Mouse (Mus musculus) embryonic facial prominence, embryonic 12.5 days (tissue): ENCODE data around the gene Stradb. TPM values are rescaled to one million over a fixed set of nuclear protein-coding genes. Genes with fewer than 3 reads are reported as not detected.

Experiments used
- ATAC-seq: fragments of 200-750 bp; cut with Nextera tagmentation; 2 replicates; pipeline ENCODE4 v1.8.0; 2017; ENCODE audit not compliant: insufficient number of reproducible peaks, insufficient read depth, low FRiP score, low TSS enrichment
- H3K27ac ChIP-seq: fragments of 300-500 bp; sonication (generic); 2 replicates; pipeline ENCODE4 v1.5.1; 2016; ENCODE audit warnings: mild to moderate bottlenecking
- H3K27me3 ChIP-seq: fragments of 300-500 bp; sonication (generic); 2 replicates; pipeline ENCODE4 v1.6.1; 2016; ENCODE audit warnings: mild to moderate bottlenecking, moderate library complexity
- H3K36me3 ChIP-seq: fragments of 300-500 bp; sonication (generic); 2 replicates; pipeline ENCODE4 v1.6.1; 2016; ENCODE audit warnings: mild to moderate bottlenecking
- H3K4me1 ChIP-seq: fragments of 300-500 bp; sonication (generic); 2 replicates; pipeline ENCODE4 v1.6.1; 2016
- H3K4me2 ChIP-seq: fragments of 300-500 bp; sonication (generic); replicated peaks from 2 replicates; pipeline ENCODE4 v1.6.1; 2016; ENCODE audit warnings: mild to moderate bottlenecking, moderate library complexity
- H3K4me3 ChIP-seq: fragments of 300-500 bp; sonication (generic); 2 replicates; pipeline ENCODE4 v1.5.1; 2016; ENCODE audit warnings: mild to moderate bottlenecking
- H3K9ac ChIP-seq: fragments of 300-500 bp; sonication (generic); 2 replicates; pipeline ENCODE4 v1.6.1; 2016; ENCODE audit warnings: mild to moderate bottlenecking, moderate library complexity
- H3K9me3 ChIP-seq: fragments of 300-500 bp; sonication (generic); 2 replicates; pipeline ENCODE4 v1.6.1; 2016; ENCODE audit warnings: mild to moderate bottlenecking, moderate library complexity
- WGBS: fragments of 180-500 bp; shearing (Covaris S2); methylation state at CpG from one replicate; pipeline ENCODE4 v1.1.7; 2016; 5-methylcytosine and 5-hydroxymethylcytosine counted together
- polyA plus RNA-seq: library from polyadenylated mRNA; unstranded; fragments of >200 nt; fragmentation: Nextera tagmentation; extraction: Ambion mirVana; gene quantifications from 2 replicates; pipeline ENCODE4 v1.2.1, GENCODE M21; 2016

Gene Stradb
- polyA plus RNA-seq, 1 experiment from 2014 or later = 30.8 TPM

- no peak overlapping the region for H3K27ac ChIP-seq
- H3K9me3 ChIP-seq = no peaks in the 10 kb centered on the region
- H3K4me3 ChIP-seq = no peak overlapping the region
- H3K4me2 ChIP-seq = no peak overlapping the region
- peaks cover 14% of the 10 kb centered on the region for H3K4me1 ChIP-seq
- no peak for ATAC-seq
- H3K36me3 ChIP-seq = no peaks in the 10 kb centered on the region
- H3K27me3 ChIP-seq = no peaks in the 10 kb centered on the region
- no peak overlapping the region for H3K9ac ChIP-seq
These were observed 10.5 kb upstream of the Stradb start for GRCm38 (mm10) chr1:58962865-58963264.

GRCm38 (mm10) chr1:58967534-58967933, 5.8 kb upstream of the Stradb start:
- Histone ChIP-seq H3K4me2 (no peak overlapping the region), H3K9ac (no peak overlapping the region), H3K4me1 (peaks cover 8% of the 10 kb centered on the region), H3K27ac (no peak overlapping the region), H3K4me3 (no peak overlapping the region), H3K36me3 (no peaks in the 10 kb centered on the region), H3K9me3 (no peaks in the 10 kb centered on the region), H3K27me3 (no peaks in the 10 kb centered on the region)
- WGBS = 27% methylated on average over 4 of the region's 4 CpGs
- no peak for ATAC-seq

- Histone ChIP-seq H3K4me2 (no peak overlapping the region), H3K27me3 (no peaks in the 10 kb centered on the region), H3K36me3 (no peaks in the 10 kb centered on the region), H3K4me3 (no peak overlapping the region), H3K4me1 (peaks cover 10% of the 10 kb centered on the region), H3K9ac (no peak overlapping the region), H3K9me3 (no peaks in the 10 kb centered on the region), H3K27ac (no peak overlapping the region)
- no peak for ATAC-seq
- 41% methylated on average over 5 of the region's 5 CpGs for WGBS
These were observed 3.3 kb upstream of the Stradb start for GRCm38 (mm10) chr1:58970054-58970453.

GRCm38 (mm10) chr1:58971097-58971496, 2.2 kb upstream of the Stradb start:
- ATAC-seq = no peak
- no peaks in the 10 kb centered on the region for H3K36me3 ChIP-seq
- H3K27ac ChIP-seq = no peak overlapping the region
- H3K27me3 ChIP-seq = no peaks in the 10 kb centered on the region
- no peak overlapping the region for H3K4me3 ChIP-seq
- H3K9ac ChIP-seq = no peak overlapping the region
- no peak overlapping the region for H3K4me2 ChIP-seq
- H3K9me3 ChIP-seq = no peaks in the 10 kb centered on the region
- 91% methylated on average over 6 of the region's 6 CpGs for WGBS
- peaks cover 10% of the 10 kb centered on the region for H3K4me1 ChIP-seq

- peak overlapping the region; percentile 66 for H3K27ac ChIP-seq
These were observed 414 bp upstream of the Stradb start for GRCm38 (mm10) chr1:58972851-58973365.

GRCm38 (mm10) chr1:58982276-58982675, 9.0 kb downstream of the Stradb start:
- peaks cover 36% of the 10 kb centered on the region for H3K36me3 ChIP-seq
- no peak overlapping the region for H3K4me2 ChIP-seq
- no peak overlapping the region for H3K9ac ChIP-seq
- H3K4me1 ChIP-seq = no peaks in the 10 kb centered on the region
- no peak overlapping the region for H3K27ac ChIP-seq
- H3K4me3 ChIP-seq = no peak overlapping the region
- no peak for ATAC-seq
- no peaks in the 10 kb centered on the region for H3K27me3 ChIP-seq
- H3K9me3 ChIP-seq = no peaks in the 10 kb centered on the region
- 84% methylated on average over 3 of the region's 3 CpGs for WGBS

More at GRCm38 (mm10) chr1:58972851-58973365, 414 bp upstream of the Stradb start:
- peak overlapping the region; percentile 67 for H3K4me2 ChIP-seq
- no peaks in the 10 kb centered on the region for H3K9me3 ChIP-seq
- ATAC-seq = peak; percentile 1; the same call in 1 of the 2 replicates
- WGBS = under 1% methylated on average over 28 of the region's 28 CpGs
- H3K4me3 ChIP-seq = peak overlapping the region; percentile 91
- peak overlapping the region; percentile 91 for H3K9ac ChIP-seq
- peaks cover 10% of the 10 kb centered on the region for H3K4me1 ChIP-seq
- no peaks in the 10 kb centered on the region for H3K36me3 ChIP-seq
- H3K27me3 ChIP-seq = no peaks in the 10 kb centered on the region

GRCm38 (mm10) chr1:58984586-58984985, 11.3 kb downstream of the Stradb start:
- WGBS = 87% methylated on average over 5 of the region's 5 CpGs
- no peak for ATAC-seq
- H3K4me3 ChIP-seq = no peak overlapping the region
- H3K9me3 ChIP-seq = no peaks in the 10 kb centered on the region
- H3K27me3 ChIP-seq = no peaks in the 10 kb centered on the region
- no peaks in the 10 kb centered on the region for H3K4me1 ChIP-seq
- peaks cover 36% of the 10 kb centered on the region for H3K36me3 ChIP-seq
- H3K4me2 ChIP-seq = no peak overlapping the region
- H3K27ac ChIP-seq = no peak overlapping the region
- H3K9ac ChIP-seq = no peak overlapping the region

GRCm38 (mm10) chr1:58993144-58993543, 19.8 kb downstream of the Stradb start:
- ATAC-seq = no peak
- H3K4me3 ChIP-seq = no peak overlapping the region
- H3K36me3 ChIP-seq = 0 out of 2 replicates have a peak, but pooled peaks cover 14% of the 10 kb centered on the region
- H3K9ac ChIP-seq = no peak overlapping the region
- H3K9me3 ChIP-seq = no peaks in the 10 kb centered on the region
- 91% methylated on average over 7 of the region's 7 CpGs for WGBS
- no peaks in the 10 kb centered on the region for H3K27me3 ChIP-seq
- no peaks in the 10 kb centered on the region for H3K4me1 ChIP-seq
- no peak overlapping the region for H3K4me2 ChIP-seq
- no peak overlapping the region for H3K27ac ChIP-seq

- ATAC-seq = no peak
- Histone ChIP-seq H3K9ac (no peak overlapping the region), H3K27ac (no peak overlapping the region), H3K4me3 (no peak overlapping the region), H3K4me2 (no peak overlapping the region), H3K4me1 (no peaks in the 10 kb centered on the region), H3K27me3 (no peaks in the 10 kb centered on the region), H3K36me3 (0 out of 2 replicates have a peak, but pooled peaks cover 14% of the 10 kb centered on the region), H3K9me3 (no peaks in the 10 kb centered on the region)
- 28% methylated on average over 1 of the region's 1 CpGs for WGBS
These were observed 20.4 kb downstream of the Stradb start for GRCm38 (mm10) chr1:58993723-58994122.

- Histone ChIP-seq H3K4me3 (no peak overlapping the region), H3K27me3 (no peaks in the 10 kb centered on the region), H3K4me1 (no peaks in the 10 kb centered on the region), H3K9ac (no peak overlapping the region), H3K9me3 (no peaks in the 10 kb centered on the region), H3K27ac (no peak overlapping the region), H3K4me2 (no peak overlapping the region), H3K36me3 (0 out of 2 replicates have a peak, but pooled peaks cover 12% of the 10 kb centered on the region)
- WGBS = 84% methylated on average over 5 of the region's 5 CpGs
- no peak for ATAC-seq
These were observed 22.0 kb downstream of the Stradb start for GRCm38 (mm10) chr1:58995313-58995712.

- Histone ChIP-seq H3K36me3 (no peaks in the 10 kb centered on the region), H3K9me3 (no peaks in the 10 kb centered on the region), H3K4me2 (no peak overlapping the region), H3K4me3 (no peak overlapping the region), H3K27me3 (no peaks in the 10 kb centered on the region), H3K27ac (no peak overlapping the region), H3K9ac (no peak overlapping the region), H3K4me1 (no peaks in the 10 kb centered on the region)
- ATAC-seq = no peak
- WGBS = 42% methylated on average over 4 of the region's 4 CpGs
These were observed 35.9 kb downstream of the Stradb start for GRCm38 (mm10) chr1:59009250-59009649.

GRCm38 (mm10) chr1:59021556-59021955, 48.2 kb downstream of the Stradb start:
- Histone ChIP-seq H3K4me2 (no peak overlapping the region), H3K27me3 (no peaks in the 10 kb centered on the region), H3K4me3 (no peak overlapping the region), H3K36me3 (no peaks in the 10 kb centered on the region), H3K27ac (no peak overlapping the region), H3K9ac (no peak overlapping the region), H3K9me3 (no peaks in the 10 kb centered on the region), H3K4me1 (no peaks in the 10 kb centered on the region)
- no peak for ATAC-seq
- 82% methylated on average over 3 of the region's 3 CpGs for WGBS
